Mouse (Mus musculus) embryonic facial prominence, embryonic 13.5 days (tissue): ENCODE measurements around the gene Olfr1388. TPM values are rescaled to one million over a fixed set of nuclear protein-coding genes. Genes with fewer than 3 reads are reported as not detected.

Experiments
- polyA plus RNA-seq: library from polyadenylated mRNA; unstranded; fragments of >200 nt; fragmentation: Nextera tagmentation; extraction: Ambion mirVana; gene quantifications from 2 replicates; pipeline ENCODE4 v1.2.1, GENCODE M21; 2015

Gene Olfr1388
- polyA plus RNA-seq, 1 experiment from 2014 or later: 0.11 TPM

Other genes starting within 250 kb of the Olfr1388 start
- gene Btnl9, start 249.5 kb upstream of the Olfr1388 start, polyA plus RNA-seq: 0.51 and 0.81 TPM in 2 replicates
- gene Zfp62, start 233.3 kb upstream of the Olfr1388 start, polyA plus RNA-seq: 41.7 and 46.5 TPM in 2 replicates
- 53.5 and 56.7 TPM in 2 replicates for gene Mgat1, start 192.4 kb upstream of the Olfr1388 start, polyA plus RNA-seq
- gene Olfr1393, start 158.3 kb upstream of the Olfr1388 start, polyA plus RNA-seq: not detected in 2 replicates
- not detected in 2 replicates for gene Olfr1392, start 151.3 kb upstream of the Olfr1388 start, polyA plus RNA-seq
- gene Olfr10, start 131.9 kb upstream of the Olfr1388 start, polyA plus RNA-seq: not detected in 2 replicates
- 0.10 TPM in 1 of 2 replicates, not detected in the other for gene Olfr1391, start 113.9 kb upstream of the Olfr1388 start, polyA plus RNA-seq
- gene Olfr1390, start 101.4 kb upstream of the Olfr1388 start, polyA plus RNA-seq: not detected in 2 replicates
- gene Olfr1389, start 13.6 kb upstream of the Olfr1388 start, polyA plus RNA-seq: 0.17 TPM in 1 of 2 replicates, not detected in the other
- gene Olfr1387, start 18.7 kb downstream of the Olfr1388 start, polyA plus RNA-seq: not detected in 2 replicates
- not detected in 2 replicates for gene Olfr1386, start 28.4 kb downstream of the Olfr1388 start, polyA plus RNA-seq
- gene Olfr1385, start 52.4 kb downstream of the Olfr1388 start, polyA plus RNA-seq: not detected in 2 replicates
- 0.08 TPM in 1 of 2 replicates, not detected in the other for gene Olfr1384, start 70.1 kb downstream of the Olfr1388 start, polyA plus RNA-seq
- gene Olfr1383, start 83.0 kb downstream of the Olfr1388 start, polyA plus RNA-seq: not detected in 2 replicates
- gene Olfr1382, start 91.6 kb downstream of the Olfr1388 start, polyA plus RNA-seq: not detected in 2 replicates
- not detected in 2 replicates for gene Olfr1381, start 106.8 kb downstream of the Olfr1388 start, polyA plus RNA-seq
- not detected in 2 replicates for gene Olfr1380, start 120.3 kb downstream of the Olfr1388 start, polyA plus RNA-seq
- gene Flt4, start 172.6 kb downstream of the Olfr1388 start, polyA plus RNA-seq: 4.1 and 4.5 TPM in 2 replicates
- gene Scgb3a1, start 227.0 kb downstream of the Olfr1388 start, polyA plus RNA-seq: not detected in 2 replicates